Comparison of ENCODE assay signal across 8 mouse cellular contexts in the genomic region with DNA sequence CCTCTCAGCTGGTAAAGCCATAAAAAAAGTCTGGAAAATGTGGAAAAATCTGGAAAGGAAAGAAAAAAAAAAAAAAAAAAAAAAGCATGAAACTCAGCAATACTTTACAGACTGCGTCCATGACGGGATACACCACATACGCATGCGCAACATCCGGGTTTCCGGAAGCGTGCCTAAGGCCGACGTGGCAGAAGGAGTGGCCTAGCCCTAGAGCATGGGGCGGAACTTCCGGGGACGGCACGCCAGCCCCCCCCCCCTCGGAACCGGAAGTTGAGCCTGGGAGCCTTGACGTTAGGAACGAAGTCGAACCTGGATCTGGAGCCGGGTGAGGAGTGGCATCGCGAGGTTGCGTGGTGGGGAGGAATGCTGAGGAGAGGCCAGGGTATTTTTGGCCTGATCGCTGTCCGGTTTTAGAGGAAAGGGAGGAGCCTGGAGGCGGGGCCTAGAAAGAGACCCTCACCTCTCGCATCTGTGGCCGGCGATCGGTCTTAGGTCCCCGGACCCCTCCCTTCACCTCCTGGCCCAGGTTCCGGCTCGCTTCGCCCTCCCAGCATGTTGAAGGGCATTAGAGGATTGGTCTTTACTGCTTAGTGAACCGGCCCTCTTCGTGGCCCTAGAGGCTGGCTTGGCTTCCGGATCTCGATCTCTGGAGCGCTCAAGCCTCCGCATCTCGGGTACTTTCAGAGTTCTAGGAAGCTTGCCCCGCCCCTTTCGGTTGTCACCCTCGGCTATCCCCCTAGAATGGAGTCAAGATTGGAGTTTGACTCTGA. TPM values are rescaled to one million over a fixed set of nuclear protein-coding genes. Genes with fewer than 3 reads are reported as not detected.
DNase-seq lines count a peak whose midpoint lies in the region; ATAC-seq lines count a peak whose summit lies in the region.

A gene (plus strand): TSS at position 245 of the 770 bp plus-strand sequence.

- H3K4me2 ChIP-seq in hindbrain, embryonic 14.5 days (replicated peaks) = peak within 1 kb of the TSS; percentile 89

- H3K4me1 ChIP-seq in hindbrain, embryonic 14.5 days (replicated peaks; ENCODE audit: control insufficient read depth, insufficient read depth, low read length) = peaks cover 18% of the 10 kb centered on the region

- H3K9ac ChIP-seq in hindbrain, embryonic 14.5 days = peak within 1 kb of the TSS; percentile 75

- H3K9me3 ChIP-seq in hindbrain, embryonic 14.5 days (ENCODE audit: control insufficient read depth, low read length) = no peaks in the 10 kb centered on the region

- H3K27ac ChIP-seq in hindbrain, embryonic 14.5 days = peak within 1 kb of the TSS; percentile 87

- WGBS in hindbrain, embryonic 14.5 days = 2% methylated on average over 43 of the region's 43 CpGs

- peak within 1 kb of the TSS; percentile 80 for H3K4me3 ChIP-seq in hindbrain, embryonic 14.5 days (replicated peaks; ENCODE audit: low read length)

- peaks cover 36% of the 10 kb centered on the region for H3K36me3 ChIP-seq in hindbrain, embryonic 14.5 days (replicated peaks; ENCODE audit: control insufficient read depth, insufficient read depth)

- ATAC-seq in hindbrain, embryonic 14.5 days (ENCODE audit: low FRiP score) = peak; percentile 97

- no peaks in the 10 kb centered on the region for H3K27me3 ChIP-seq in hindbrain, embryonic 14.5 days (ENCODE audit: control insufficient read depth, insufficient read depth, low read length)

- DNase-seq in R1 (ENCODE audit: low read depth, low spot score) = peak; percentile 99
- peak; percentile 97 to 100 for DNase-seq in cerebellum, postnatal 25 days
- DNase-seq in frontal cortex, postnatal 25 days (ENCODE audit: low spot score in 2 of 2) = peak; percentile 86 to 94
- DNase-seq in hindbrain, embryonic 14.5 days (ENCODE audit: low spot score) = peak; percentile 100
- peak; percentile 96 to 97 for DNase-seq in layer of hippocampus, postnatal 36 days
- DNase-seq in lung, postnatal 36 days = peak; percentile 97
- DNase-seq in retina, postnatal 1 day = peak; percentile 99
- DNase-seq in urinary bladder, adult 18-20 months (ENCODE audit: low spot score in 2 of 2) = peak; percentile 94 to 96

RNA-seq across cellular contexts. Expression of the gene that starts here (rescaled TPM):
- polyA plus RNA-seq in hindbrain, embryonic 14.5 days (2014; fragmentation: Nextera tagmentation; extraction: Ambion mirVana) = 84.9 and 87.1 TPM in 2 replicates
- 100 to 1,000 TPM; 116 to 125 TPM for total RNA-seq in layer of hippocampus, postnatal 36 days (2021)

Comparison
In these comparisons a context has a peak if more than half of its experiments do, and no peak if none do; other contexts are left out.
1. Peak in every context shown above with its lines: DNase-seq, ATAC-seq, H3K4me3 ChIP-seq and H3K27ac ChIP-seq.